23 mouse cellular contexts compared by ENCODE assay signal in the genomic region with DNA sequence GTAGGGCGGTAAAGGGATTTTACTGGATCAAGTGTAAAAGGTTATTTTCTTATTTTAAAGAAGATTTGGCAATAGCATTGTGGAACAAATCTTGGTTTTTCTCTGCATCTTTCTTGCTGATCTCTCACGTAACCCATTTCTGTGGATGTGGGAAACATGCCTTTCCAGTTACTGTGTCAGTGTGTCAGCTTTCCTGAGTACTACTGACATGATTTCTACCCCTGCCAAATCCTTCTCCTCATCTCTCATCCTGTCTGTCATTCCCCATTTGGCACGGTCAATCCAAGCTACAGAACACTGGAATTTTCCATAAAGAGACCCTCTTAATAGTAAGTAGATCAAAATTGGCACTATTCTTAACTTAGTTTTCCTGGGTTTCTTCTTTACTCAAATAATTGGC.
DNase-seq lines count a peak whose midpoint lies in the region; ATAC-seq and TF ChIP-seq lines count a peak whose summit lies in the region.
"Had no signal": no experiment of that assay in that cellular context is flagged by ENCODE, and none has a peak within 500 bp of the region (broad histone marks: within the 10 kb centered on the region; RNA-seq: fewer than 3 reads in every experiment).

No protein-coding gene starts in this region.

- ATAC-seq in midbrain, embryonic 11.5 days (ENCODE audit: low FRiP score): no peak
- no peak for ATAC-seq in midbrain, embryonic 16.5 days
- no peak for ATAC-seq in intestine, embryonic 15.5 days
- ATAC-seq: CD4-positive, CD25-positive, alpha-beta regulatory T cell, adult 4 months; forebrain, postnatal 0 days; hindbrain, postnatal 0 days had no signal

- H3K4me1 ChIP-seq in midbrain, embryonic 11.5 days (ENCODE audit: control insufficient read depth, insufficient read depth, low read length): no peaks in the 10 kb centered on the region
- H3K4me1 ChIP-seq in midbrain, embryonic 16.5 days (ENCODE audit: control insufficient read depth, insufficient read depth, low read length): no peaks in the 10 kb centered on the region
- H3K4me1 ChIP-seq in intestine, embryonic 15.5 days (replicated peaks): no peaks in the 10 kb centered on the region
- H3K4me1 ChIP-seq: embryonic facial prominence, embryonic 15.5 days; hindbrain, embryonic 13.5 days had no signal

- no peak overlapping the region for H3K9ac ChIP-seq in midbrain, embryonic 11.5 days (ENCODE audit: low read length)
- H3K9ac ChIP-seq in midbrain, embryonic 16.5 days (ENCODE audit: low read depth, low read length): no peak overlapping the region
- no peak overlapping the region for H3K9ac ChIP-seq in intestine, embryonic 15.5 days
- H3K9ac ChIP-seq: embryonic facial prominence, embryonic 15.5 days; forebrain, postnatal 0 days; heart, embryonic 15.5 days; hindbrain, embryonic 13.5 days had no signal

- H3K9me3 ChIP-seq in midbrain, embryonic 11.5 days (ENCODE audit: control insufficient read depth, low read length): no peaks in the 10 kb centered on the region
- H3K9me3 ChIP-seq in midbrain, embryonic 16.5 days (replicated peaks; ENCODE audit: control insufficient read depth, low read length, poor library complexity, severe bottlenecking): no peaks in the 10 kb centered on the region
- no peaks in the 10 kb centered on the region for H3K9me3 ChIP-seq in intestine, embryonic 15.5 days
- H3K9me3 ChIP-seq: embryonic facial prominence, embryonic 15.5 days; G1E; heart, embryonic 15.5 days; hindbrain, embryonic 13.5 days had no signal

- H3K27ac ChIP-seq in layer of hippocampus, adult 2 months: peak overlapping the region; percentile 44; the same call in 1 of the 2 replicates
- no peak overlapping the region for H3K27ac ChIP-seq in midbrain, embryonic 11.5 days (ENCODE audit: low read depth, low read length)
- no peak overlapping the region for H3K27ac ChIP-seq in midbrain, embryonic 16.5 days (ENCODE audit: low read length)
- H3K27ac ChIP-seq in intestine, embryonic 15.5 days: no peak overlapping the region
- H3K27ac ChIP-seq: embryonic facial prominence, embryonic 15.5 days; heart, adult 2 months; heart, embryonic 15.5 days; hindbrain, embryonic 13.5 days; hindbrain, postnatal 0 days had no signal

- no peaks in the 10 kb centered on the region for H3K27me3 ChIP-seq in midbrain, embryonic 11.5 days (ENCODE audit: control insufficient read depth, insufficient read depth, low read length)
- H3K27me3 ChIP-seq in midbrain, embryonic 16.5 days (ENCODE audit: control insufficient read depth, insufficient read depth, low read depth, low read length): no peaks in the 10 kb centered on the region
- H3K27me3 ChIP-seq in intestine, embryonic 15.5 days (replicated peaks): no peaks in the 10 kb centered on the region
- H3K27me3 ChIP-seq: embryonic facial prominence, embryonic 15.5 days; heart, embryonic 15.5 days; hindbrain, embryonic 13.5 days had no signal

- WGBS in midbrain, embryonic 11.5 days: 85% methylated on average over 3 of the region's 3 CpGs
- WGBS in midbrain, embryonic 16.5 days: 75% methylated on average over 3 of the region's 3 CpGs
- WGBS in intestine, embryonic 15.5 days: 93% methylated on average over 3 of the region's 3 CpGs

- no peak for DNase-seq in layer of hippocampus, adult 2 months (ENCODE audit: low spot score in 2 of 2)
- DNase-seq in layer of hippocampus, adult 11-12 months (ENCODE audit: low spot score): no peak
- DNase-seq in midbrain, embryonic 11.5 days (ENCODE audit: low spot score, missing footprints): peak; percentile 41
- peak; percentile 39 for DNase-seq in NIH3T3 (ENCODE audit: low read depth)
- DNase-seq: adrenal gland, postnatal 10 days; B cell, adult 2 months; cerebellum, adult 11-12 months; cerebellum, adult 9-11 months; cerebellum, postnatal 36 days; forebrain, postnatal 0 days; gastrocnemius, postnatal 14 days; heart, adult 2 months; heart, postnatal 14 days had no signal

- TF ChIP-seq CTCF in layer of hippocampus, adult 2 months (conservative IDR thresholded peaks at IDR 0.05): no peak

- H3K4me3 ChIP-seq in layer of hippocampus, adult 2 months: no peak overlapping the region
- no peak overlapping the region for H3K4me3 ChIP-seq in midbrain, embryonic 11.5 days (ENCODE audit: low read depth, low read length)
- H3K4me3 ChIP-seq in midbrain, embryonic 16.5 days (ENCODE audit: low read depth, low read length): no peak overlapping the region
- H3K4me3 ChIP-seq in intestine, embryonic 15.5 days (replicated peaks): no peak overlapping the region
- H3K4me3 ChIP-seq: embryonic facial prominence, embryonic 15.5 days; erythroblast, embryonic 14.5 days; heart, adult 2 months; heart, embryonic 15.5 days; hindbrain, embryonic 13.5 days had no signal

- H3K36me3 ChIP-seq in midbrain, embryonic 11.5 days (ENCODE audit: control insufficient read depth, insufficient read depth, low read length): no peaks in the 10 kb centered on the region
- no peaks in the 10 kb centered on the region for H3K36me3 ChIP-seq in midbrain, embryonic 16.5 days (ENCODE audit: control insufficient read depth, insufficient read depth, low read length)
- H3K36me3 ChIP-seq in intestine, embryonic 15.5 days: no peaks in the 10 kb centered on the region
- H3K36me3 ChIP-seq: embryonic facial prominence, embryonic 15.5 days; G1E; heart, embryonic 15.5 days; hindbrain, embryonic 13.5 days had no signal

- H3K4me2 ChIP-seq in midbrain, embryonic 11.5 days: no peak overlapping the region
- H3K4me2 ChIP-seq in midbrain, embryonic 16.5 days (ENCODE audit: low read length): no peak overlapping the region
- H3K4me2 ChIP-seq in intestine, embryonic 15.5 days (replicated peaks): no peak overlapping the region
- H3K4me2 ChIP-seq: embryonic facial prominence, embryonic 15.5 days; heart, embryonic 11.5 days; heart, embryonic 15.5 days; hindbrain, embryonic 13.5 days had no signal

Comparison
In these comparisons a context has a peak if more than half of its experiments do, and no peak if none do; other contexts are left out.
1. DNase-seq: peak in midbrain, embryonic 11.5 days (single experiment) and NIH3T3 (single experiment); none in layer of hippocampus, adult 2 months (0 of 2) and layer of hippocampus, adult 11-12 months (single experiment).